Mouse (Mus musculus): Measurements from ENCODE around the gene Grrp1. TPM values are rescaled to one million over a fixed set of nuclear protein-coding genes. Genes with fewer than 3 reads are reported as not detected.
"Not testable (repeated sequence)": the region's sequence is repeated elsewhere in the genome, so short reads cannot be mapped to it uniquely, and the experiment has no call there.

Gene Grrp1
- polyA plus RNA-seq (2015; fragmentation: Nextera tagmentation; extraction: Ambion mirVana) = 11.0 and 12.5 TPM in 2 replicates

GRCm38 (mm10) chr4:134253722-134254324 lies at the start of gene Grrp1:
Gene Grrp1 (minus strand): TSS chr4:134254106.
- Histone ChIP-seq H3K9ac (0 out of 2 replicates have a peak within 1 kb of the TSS, but pooled peaks have one; percentile 17), H3K4me3 (peak within 1 kb of the TSS; percentile 45), H3K9me3 (no peaks in the 10 kb centered on the region), H3K4me2 (peak within 1 kb of the TSS; percentile 95), H3K36me3 (no peaks in the 10 kb centered on the region), H3K27me3 (peaks cover 58% of the 10 kb centered on the region), H3K27ac (peak within 1 kb of the TSS; percentile 38), H3K4me1 (peaks cover 85% of the 10 kb centered on the region)
- ATAC-seq (ENCODE audit: borderline replicate concordance, extremely low read depth, low FRiP score, low TSS enrichment) = no peak
- 2% methylated on average over 13 of the region's 13 CpGs for WGBS

GRCm38 (mm10) chr4:134302084-134302483 lies 48.2 kb upstream of the Grrp1 start:
- H3K9ac ChIP-seq = no peak overlapping the region
- 72% methylated on average over 5 of the region's 5 CpGs for WGBS
- peaks cover 5% of the 10 kb centered on the region for H3K4me1 ChIP-seq
- no peaks in the 10 kb centered on the region for H3K27me3 ChIP-seq
- no peaks in the 10 kb centered on the region for H3K9me3 ChIP-seq
- H3K4me3 ChIP-seq = no peak overlapping the region
- H3K4me2 ChIP-seq = no peak overlapping the region
- ATAC-seq (ENCODE audit: borderline replicate concordance, extremely low read depth, low FRiP score, low TSS enrichment) = no peak
- H3K36me3 ChIP-seq = no peaks in the 10 kb centered on the region
- H3K27ac ChIP-seq = no peak overlapping the region

GRCm38 (mm10) chr4:134300316-134300715 lies 46.4 kb upstream of the Grrp1 start:
- Histone ChIP-seq H3K36me3 (no peaks in the 10 kb centered on the region), H3K4me2 (no peak overlapping the region), H3K4me1 (no peaks in the 10 kb centered on the region), H3K9ac (no peak overlapping the region), H3K4me3 (no peak overlapping the region), H3K27ac (no peak overlapping the region), H3K9me3 (no peaks in the 10 kb centered on the region), H3K27me3 (no peaks in the 10 kb centered on the region)
- WGBS = 50% methylated on average over 9 of the region's 9 CpGs
- no peak for ATAC-seq (ENCODE audit: borderline replicate concordance, extremely low read depth, low FRiP score, low TSS enrichment)

- ATAC-seq (ENCODE audit: borderline replicate concordance, extremely low read depth, low FRiP score, low TSS enrichment) = no peak
- no peaks in the 10 kb centered on the region for H3K4me1 ChIP-seq
- no peak overlapping the region for H3K9ac ChIP-seq
- no peak overlapping the region for H3K4me2 ChIP-seq
- no peak overlapping the region for H3K27ac ChIP-seq
- H3K27me3 ChIP-seq = no peaks in the 10 kb centered on the region
- H3K4me3 ChIP-seq = no peak overlapping the region
- H3K9me3 ChIP-seq = no peaks in the 10 kb centered on the region
- no peaks in the 10 kb centered on the region for H3K36me3 ChIP-seq
- WGBS = 53% methylated on average over 4 of the region's 4 CpGs
These were observed 45.5 kb upstream of the Grrp1 start for GRCm38 (mm10) chr4:134299498-134299810.

- peaks cover 3% of the 10 kb centered on the region; the same call in 1 of the 2 replicates for H3K27me3 ChIP-seq
- no peak overlapping the region for H3K4me2 ChIP-seq
- ATAC-seq (ENCODE audit: borderline replicate concordance, extremely low read depth, low FRiP score, low TSS enrichment) = no peak
- 67% methylated on average over 19 of the region's 19 CpGs for WGBS
- no peak overlapping the region for H3K4me3 ChIP-seq
- H3K9ac ChIP-seq = no peak overlapping the region
- no peaks in the 10 kb centered on the region for H3K36me3 ChIP-seq
- no peaks in the 10 kb centered on the region for H3K9me3 ChIP-seq
- H3K27ac ChIP-seq = no peak overlapping the region
- H3K4me1 ChIP-seq = no peaks in the 10 kb centered on the region
These were observed 45.0 kb upstream of the Grrp1 start for GRCm38 (mm10) chr4:134298626-134299497.

GRCm38 (mm10) chr4:134297369-134297768 lies 43.5 kb upstream of the Grrp1 start:
- H3K27ac ChIP-seq = no peak overlapping the region
- ATAC-seq (ENCODE audit: borderline replicate concordance, extremely low read depth, low FRiP score, low TSS enrichment) = no peak
- no peaks in the 10 kb centered on the region for H3K9me3 ChIP-seq
- H3K27me3 ChIP-seq = peaks cover 14% of the 10 kb centered on the region
- H3K4me3 ChIP-seq = no peak overlapping the region
- H3K4me2 ChIP-seq = no peak overlapping the region
- H3K36me3 ChIP-seq = no peaks in the 10 kb centered on the region
- no peak overlapping the region for H3K9ac ChIP-seq
- whole genome bisulfite sequencing = 91% methylated on average over 8 of the region's 8 CpGs
- no peaks in the 10 kb centered on the region for H3K4me1 ChIP-seq

GRCm38 (mm10) chr4:134296523-134296922 lies 42.6 kb upstream of the Grrp1 start:
- Histone ChIP-seq H3K9ac (no peak overlapping the region), H3K9me3 (no peaks in the 10 kb centered on the region), H3K4me1 (no peaks in the 10 kb centered on the region), H3K4me2 (no peak overlapping the region), H3K36me3 (no peaks in the 10 kb centered on the region), H3K27me3 (peaks cover 14% of the 10 kb centered on the region), H3K27ac (no peak overlapping the region), H3K4me3 (no peak overlapping the region)
- ATAC-seq (ENCODE audit: borderline replicate concordance, extremely low read depth, low FRiP score, low TSS enrichment) = no peak
- 88% methylated on average over 4 of the region's 4 CpGs for WGBS

- H3K36me3 ChIP-seq; H3K9ac ChIP-seq; H3K9me3 ChIP-seq; H3K4me1 ChIP-seq; H3K27ac ChIP-seq; ATAC-seq (ENCODE audit: borderline replicate concordance, extremely low read depth, low FRiP score, low TSS enrichment); H3K4me3 ChIP-seq; H3K4me2 ChIP-seq: not testable (repeated sequence)
- WGBS = 82% methylated on average over 4 of the region's 4 CpGs
- H3K27me3 ChIP-seq = peaks cover 14% of the 10 kb centered on the region
These were observed 42.2 kb upstream of the Grrp1 start for GRCm38 (mm10) chr4:134296096-134296495.

- ATAC-seq (ENCODE audit: borderline replicate concordance, extremely low read depth, low FRiP score, low TSS enrichment) = no peak
- H3K4me1 ChIP-seq = peaks cover 3% of the 10 kb centered on the region
- no peak overlapping the region for H3K9ac ChIP-seq
- H3K36me3 ChIP-seq = no peaks in the 10 kb centered on the region
- 41% methylated on average over 9 of the region's 9 CpGs for WGBS
- H3K4me3 ChIP-seq = no peak overlapping the region
- no peaks in the 10 kb centered on the region for H3K9me3 ChIP-seq
- no peak overlapping the region for H3K4me2 ChIP-seq
- peaks cover 14% of the 10 kb centered on the region for H3K27me3 ChIP-seq
- H3K27ac ChIP-seq = no peak overlapping the region
These were observed 39.8 kb upstream of the Grrp1 start for GRCm38 (mm10) chr4:134293692-134294163.

GRCm38 (mm10) chr4:134293061-134293691 lies 39.3 kb upstream of the Grrp1 start:
- Histone ChIP-seq H3K4me3 (no peak overlapping the region), H3K9ac (no peak overlapping the region), H3K4me1 (peaks cover 8% of the 10 kb centered on the region), H3K4me2 (no peak overlapping the region), H3K36me3 (no peaks in the 10 kb centered on the region), H3K9me3 (no peaks in the 10 kb centered on the region), H3K27ac (no peak overlapping the region), H3K27me3 (peaks cover 14% of the 10 kb centered on the region)
- no peak for ATAC-seq (ENCODE audit: borderline replicate concordance, extremely low read depth, low FRiP score, low TSS enrichment)
- 57% methylated on average over 18 of the region's 18 CpGs for WGBS

- no peak for ATAC-seq (ENCODE audit: borderline replicate concordance, extremely low read depth, low FRiP score, low TSS enrichment)
- H3K4me3 ChIP-seq = no peak overlapping the region
- no peak overlapping the region for H3K9ac ChIP-seq
- H3K4me2 ChIP-seq = no peak overlapping the region
- H3K36me3 ChIP-seq = no peaks in the 10 kb centered on the region
- H3K9me3 ChIP-seq = no peaks in the 10 kb centered on the region
- H3K4me1 ChIP-seq = peaks cover 11% of the 10 kb centered on the region
- peaks cover 14% of the 10 kb centered on the region for H3K27me3 ChIP-seq
- H3K27ac ChIP-seq = no peak overlapping the region
- 19% methylated on average over 7 of the region's 7 CpGs for WGBS
These were observed 38.2 kb upstream of the Grrp1 start for GRCm38 (mm10) chr4:134292067-134292466.
